Mouse (Mus musculus): Measurements from ENCODE around the gene Ajuba.

Gene Ajuba

DNA sequence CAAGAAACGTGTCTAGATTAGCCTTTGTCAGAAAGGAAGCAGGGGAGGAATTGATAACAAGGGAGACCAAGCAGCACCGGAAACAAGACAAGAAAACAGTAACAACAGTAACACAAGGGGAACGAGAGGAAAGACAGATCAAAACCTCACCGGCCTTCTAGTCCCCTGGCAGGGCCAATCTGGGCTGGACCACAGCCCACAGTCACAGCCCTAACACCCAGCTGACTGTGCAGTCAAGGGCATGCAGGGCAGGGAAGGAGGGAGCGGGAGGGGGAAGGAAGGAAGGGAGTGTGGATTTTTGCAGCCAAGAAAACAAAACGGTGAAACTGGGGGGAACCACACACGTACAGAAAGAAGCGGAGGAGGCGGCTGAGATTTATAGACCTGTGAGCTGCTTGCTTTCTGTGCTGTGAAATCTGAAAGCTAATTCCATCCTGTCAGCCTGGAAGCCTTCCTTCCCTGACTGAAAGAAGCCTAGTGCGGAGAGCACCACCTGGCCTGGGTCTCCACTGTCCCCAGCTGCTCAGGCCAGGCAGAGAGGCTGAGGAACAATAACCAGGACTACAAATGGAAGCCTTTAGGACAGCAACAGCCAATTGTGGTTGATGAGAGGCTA is 15.1 kb upstream of the Ajuba start:
- no peak for DNase-seq (ENCODE audit: low spot score)

DNA sequence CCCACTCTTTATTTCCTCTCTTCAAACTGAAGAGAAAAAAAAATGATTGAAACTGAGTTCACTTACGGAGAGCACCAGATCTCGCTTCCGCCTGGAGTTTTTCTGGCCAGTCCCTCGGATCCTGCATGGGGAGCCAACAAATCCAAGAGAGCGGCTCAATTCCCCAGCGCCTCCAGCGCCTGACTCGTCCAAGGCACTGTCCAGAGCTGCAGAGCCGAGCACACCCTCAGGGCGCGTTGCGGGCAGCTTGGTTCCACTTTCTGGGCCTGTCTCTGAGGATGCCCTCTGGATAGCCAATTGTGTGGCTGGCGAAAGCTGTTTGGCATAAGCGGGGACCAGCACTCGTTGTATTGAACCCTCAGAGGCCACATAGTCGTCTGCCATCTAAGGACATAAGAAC is 13.7 kb upstream of the Ajuba start:
- no peak for DNase-seq (ENCODE audit: low spot score)

DNA sequence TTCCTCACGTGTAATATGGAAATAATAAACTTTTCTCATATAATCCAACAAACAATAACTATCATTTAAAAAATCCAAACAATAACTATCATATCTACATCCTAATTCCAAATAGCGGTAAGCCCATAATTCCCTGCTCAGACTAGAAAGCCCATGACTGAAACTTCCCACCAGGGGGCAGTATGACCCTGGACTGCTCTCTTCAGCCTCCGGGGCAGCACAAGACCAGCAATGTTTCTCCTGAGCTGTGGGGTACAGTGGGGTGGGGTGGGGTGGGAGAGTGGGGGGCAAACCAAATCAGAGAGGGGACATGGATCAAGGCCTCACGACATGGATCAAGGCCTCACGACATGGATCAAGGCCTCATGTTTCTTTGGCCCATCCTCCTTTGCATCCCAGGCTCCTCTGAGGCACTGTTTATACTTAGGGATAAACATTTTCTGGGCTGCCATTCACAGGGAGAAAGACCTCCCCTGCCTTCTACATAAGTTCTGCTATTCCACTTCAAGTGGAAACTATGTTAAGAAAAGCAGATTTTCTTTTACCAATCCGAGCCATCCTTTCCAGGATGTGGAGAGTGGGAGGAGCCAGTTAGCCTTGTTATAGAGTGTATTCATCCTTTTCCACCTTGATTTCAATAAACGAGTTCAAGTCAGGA is 6.5 kb upstream of the Ajuba start:
- DNase-seq (ENCODE audit: low spot score) = peak; percentile 65

DNA sequence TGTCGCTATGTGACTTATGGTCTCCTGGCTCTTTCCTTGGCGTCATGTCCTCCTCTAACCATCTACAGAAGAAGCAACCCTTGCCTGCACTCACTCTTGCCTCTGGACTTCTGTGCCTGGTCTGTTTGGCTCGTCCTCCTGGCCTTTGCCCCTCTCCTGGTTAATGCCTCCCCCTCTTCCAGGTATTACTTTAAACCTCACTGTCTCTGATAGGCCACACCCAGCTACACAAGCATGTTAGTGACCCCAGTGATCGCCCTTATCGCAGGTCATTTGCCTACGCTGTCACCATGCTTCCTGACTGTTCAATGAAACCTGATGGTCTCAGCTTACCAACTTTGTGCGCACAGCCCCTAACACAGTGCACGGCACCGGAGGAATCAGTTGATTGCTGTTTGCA is 5.2 kb upstream of the Ajuba start:
- DNase-seq (ENCODE audit: low spot score) = peak; percentile 86

DNA sequence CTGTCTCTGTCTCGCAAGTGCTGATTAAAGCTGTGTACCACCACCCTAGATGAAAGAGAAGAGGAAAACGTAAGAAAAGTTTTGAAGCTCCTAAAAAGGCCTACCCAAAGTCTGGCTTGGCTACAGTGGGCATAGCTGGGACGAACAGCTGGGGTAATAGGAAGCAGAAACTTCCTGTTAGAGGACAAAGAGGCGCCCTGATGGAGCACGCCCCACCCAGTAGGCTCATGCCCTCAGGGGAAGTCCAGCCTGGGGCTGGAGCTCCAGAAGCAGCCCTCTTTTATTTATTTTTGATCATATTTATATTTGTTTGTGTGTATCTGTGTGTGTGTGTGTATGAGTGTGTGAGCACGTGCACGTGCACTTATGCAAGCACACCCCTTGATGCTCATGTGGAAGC is 2.3 kb upstream of the Ajuba start:
- DNase-seq (ENCODE audit: low spot score) = no peak

DNA sequence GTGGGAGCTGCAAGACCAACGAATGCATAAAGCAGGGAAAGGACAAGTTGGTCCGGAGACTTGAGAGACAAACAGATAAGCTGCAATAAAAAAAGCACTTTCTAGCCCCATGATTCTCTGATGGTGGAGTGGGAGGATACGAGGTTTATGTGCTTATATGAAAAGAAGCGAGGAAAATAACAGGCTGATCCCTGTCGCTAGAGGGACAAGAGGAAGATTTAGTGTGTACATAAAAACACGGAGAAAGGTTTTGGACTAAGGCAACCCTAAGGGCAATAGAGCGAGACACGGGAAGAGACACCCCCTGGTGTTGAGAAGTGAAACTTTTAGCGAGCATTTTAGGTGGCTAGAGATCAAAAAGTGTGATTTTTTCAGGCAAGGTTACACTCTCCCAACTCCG is 705 bp upstream of the Ajuba start:
- DNase-seq (ENCODE audit: low spot score) = no peak

DNA sequence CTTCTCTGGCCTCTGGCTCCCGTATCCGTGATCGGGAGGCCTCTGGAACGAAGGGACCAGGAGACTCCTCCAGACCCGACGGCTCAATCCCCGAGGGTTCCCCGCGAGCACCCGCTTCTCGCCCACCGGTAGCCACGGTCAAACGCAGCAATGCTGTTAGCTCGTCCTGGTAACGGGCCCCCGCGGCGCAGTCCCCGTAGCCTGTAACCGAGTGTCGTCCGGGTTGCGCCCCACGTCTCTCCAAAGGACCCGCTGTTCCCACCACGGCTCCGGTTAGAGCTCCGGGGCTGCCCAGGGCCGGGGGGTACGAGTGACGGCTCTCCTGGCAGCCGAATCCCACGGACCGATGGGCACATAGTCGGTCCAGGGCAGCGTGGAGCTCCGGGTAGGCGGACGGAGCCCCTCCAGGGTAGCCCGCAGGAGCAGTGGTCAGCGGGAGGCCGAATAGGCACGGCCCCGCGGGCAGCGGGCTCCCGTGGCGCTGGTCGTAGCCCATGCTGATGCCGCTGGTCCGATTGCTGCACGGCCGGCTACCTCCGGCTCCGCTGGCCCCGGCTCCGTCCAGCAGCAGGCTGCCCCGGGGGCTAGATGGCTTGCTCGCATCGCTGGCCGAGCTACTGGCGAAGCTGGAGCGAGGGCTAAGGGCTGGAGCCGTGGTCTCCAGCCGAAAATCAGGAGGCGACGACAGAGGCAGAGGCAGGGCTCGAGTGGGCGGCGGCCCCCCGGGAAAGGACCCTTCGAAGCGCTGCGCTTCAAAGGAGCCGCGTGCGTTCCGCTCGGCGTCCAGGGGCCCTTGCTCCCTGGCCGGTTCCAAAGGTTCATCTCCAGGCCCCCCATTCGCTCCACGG is 893 bp downstream of the Ajuba start:
- DNase-seq (ENCODE audit: low spot score) = peak; percentile 57

DNA sequence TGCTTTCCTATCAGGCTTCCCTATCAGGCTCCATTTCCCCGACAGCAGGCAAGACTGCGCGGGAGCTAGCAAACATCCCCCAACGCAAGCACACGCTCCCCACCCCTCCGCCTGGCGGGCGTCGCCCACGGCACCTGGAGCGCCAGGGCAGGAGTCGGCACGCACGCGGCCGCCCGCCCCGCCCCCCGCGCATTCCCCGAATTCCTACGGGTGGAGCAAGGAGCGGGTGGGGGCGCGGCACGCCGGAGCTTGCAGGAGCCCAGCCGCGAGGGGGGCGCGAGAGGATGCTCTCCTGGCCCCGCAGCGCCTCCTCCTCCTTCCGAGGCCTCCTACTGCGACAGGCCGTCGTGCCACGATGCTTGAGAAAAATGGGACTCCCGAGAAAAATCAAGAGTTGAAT is 1.7 kb downstream of the Ajuba start:
- peak; percentile 92 for DNase-seq (ENCODE audit: low spot score)

DNA sequence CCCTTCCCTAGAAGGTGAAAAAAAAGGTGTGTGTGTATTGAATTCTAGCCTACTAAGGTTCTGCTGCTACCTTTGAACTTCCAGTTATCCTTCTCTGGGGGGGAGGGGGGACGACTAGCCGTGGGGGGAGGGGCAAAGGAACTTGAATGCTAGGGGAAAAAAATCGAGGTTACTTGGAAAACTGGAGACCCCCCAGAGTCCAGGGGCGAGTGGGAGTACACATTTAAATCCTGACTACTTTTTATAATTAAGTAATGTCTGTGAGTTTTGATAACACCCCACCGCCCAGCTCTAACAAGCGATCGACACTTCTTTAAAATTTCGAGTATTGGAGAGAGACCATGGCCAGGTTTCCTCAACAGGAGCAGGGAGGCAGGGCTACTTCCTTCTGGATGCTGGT is 2.3 kb downstream of the Ajuba start:
- peak; percentile 49 for DNase-seq (ENCODE audit: low spot score)

DNA sequence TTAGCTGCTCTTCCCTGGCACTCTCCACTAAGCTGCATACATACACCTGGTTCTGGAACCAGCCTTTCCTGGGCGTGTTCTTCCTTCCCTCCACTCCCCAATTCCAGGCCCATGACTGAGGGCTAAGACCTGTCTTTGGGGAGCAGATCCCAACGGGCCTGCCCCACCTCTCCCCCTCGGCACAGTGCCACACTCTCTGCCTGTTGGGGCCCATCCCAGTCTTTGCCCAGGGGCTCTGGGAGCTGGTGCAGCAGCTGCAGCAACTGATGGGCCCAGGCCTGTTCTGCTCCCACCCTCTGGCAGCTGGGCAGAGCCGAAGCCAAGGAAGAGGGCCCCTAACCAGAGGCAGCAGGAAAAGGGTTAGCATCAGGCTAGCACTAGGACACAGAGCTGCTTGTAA is 3.1 kb downstream of the Ajuba start:
- no peak for DNase-seq (ENCODE audit: low spot score)

DNA sequence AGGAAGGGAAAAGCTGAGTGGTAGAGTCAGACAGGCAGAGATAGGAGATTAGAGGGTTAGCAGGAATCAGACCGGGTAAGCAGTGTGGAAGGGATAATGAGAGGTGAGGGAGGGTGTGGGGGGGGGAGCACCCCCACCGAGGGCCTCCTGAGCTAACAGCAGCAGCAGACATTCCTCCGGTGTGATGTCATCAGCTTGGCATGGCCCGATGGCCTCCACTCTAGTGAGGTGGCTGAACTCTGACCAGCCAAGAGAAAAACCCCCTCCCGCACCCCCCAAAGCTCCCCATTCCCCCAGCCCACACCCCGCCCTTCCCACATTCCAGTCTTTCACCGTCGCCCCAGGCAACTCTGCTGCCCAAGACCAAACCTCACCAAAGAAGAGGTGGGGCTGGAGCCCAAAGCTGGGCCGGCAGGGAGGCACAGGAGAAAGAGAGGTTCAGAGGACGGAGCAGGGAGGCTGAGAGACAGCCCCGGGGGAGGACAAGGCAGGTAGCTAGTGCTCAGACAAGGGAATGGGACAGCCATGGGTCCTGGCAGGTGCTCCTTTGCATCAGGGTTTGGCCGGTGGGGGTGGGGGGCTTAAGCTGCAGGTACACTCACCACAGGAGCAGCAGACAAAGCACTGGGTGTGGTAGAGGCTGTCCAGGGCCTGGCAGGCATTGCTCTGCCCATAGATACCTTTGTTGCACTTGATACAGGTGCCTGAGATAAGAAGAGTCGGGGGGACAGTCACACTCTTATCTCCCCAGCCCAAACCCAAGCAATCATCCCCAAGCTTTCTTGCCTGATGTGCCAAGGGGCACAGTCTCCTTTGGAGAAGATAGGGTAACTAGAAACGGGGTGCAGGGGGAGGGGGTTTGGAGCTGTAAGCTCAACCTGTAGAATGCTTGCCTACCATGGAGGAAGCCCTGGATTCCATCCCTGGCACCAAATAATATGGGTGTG is 4.3 kb downstream of the Ajuba start:
- peak; percentile 89 for DNase-seq (ENCODE audit: low spot score)

DNA sequence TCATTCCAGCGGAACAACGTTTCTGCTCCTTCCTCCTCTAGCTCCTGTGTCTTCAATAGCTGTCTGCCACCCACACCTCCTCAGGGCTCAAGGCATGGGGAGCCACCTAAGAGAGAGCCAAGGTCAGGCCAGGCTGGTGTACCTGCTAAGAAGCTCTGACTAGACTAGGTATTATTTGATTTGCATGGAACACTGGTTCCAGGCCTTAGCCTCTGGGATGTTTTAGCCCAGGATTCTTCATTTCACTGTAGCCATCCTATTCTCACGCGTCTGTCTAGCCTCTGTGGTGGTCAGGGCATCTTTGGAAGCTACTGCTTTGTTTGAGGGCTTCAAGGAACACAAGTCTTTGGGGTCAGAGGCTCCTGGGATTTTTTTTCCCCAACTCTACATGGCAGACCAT is 5.2 kb downstream of the Ajuba start:
- no peak for DNase-seq (ENCODE audit: low spot score)

DNA sequence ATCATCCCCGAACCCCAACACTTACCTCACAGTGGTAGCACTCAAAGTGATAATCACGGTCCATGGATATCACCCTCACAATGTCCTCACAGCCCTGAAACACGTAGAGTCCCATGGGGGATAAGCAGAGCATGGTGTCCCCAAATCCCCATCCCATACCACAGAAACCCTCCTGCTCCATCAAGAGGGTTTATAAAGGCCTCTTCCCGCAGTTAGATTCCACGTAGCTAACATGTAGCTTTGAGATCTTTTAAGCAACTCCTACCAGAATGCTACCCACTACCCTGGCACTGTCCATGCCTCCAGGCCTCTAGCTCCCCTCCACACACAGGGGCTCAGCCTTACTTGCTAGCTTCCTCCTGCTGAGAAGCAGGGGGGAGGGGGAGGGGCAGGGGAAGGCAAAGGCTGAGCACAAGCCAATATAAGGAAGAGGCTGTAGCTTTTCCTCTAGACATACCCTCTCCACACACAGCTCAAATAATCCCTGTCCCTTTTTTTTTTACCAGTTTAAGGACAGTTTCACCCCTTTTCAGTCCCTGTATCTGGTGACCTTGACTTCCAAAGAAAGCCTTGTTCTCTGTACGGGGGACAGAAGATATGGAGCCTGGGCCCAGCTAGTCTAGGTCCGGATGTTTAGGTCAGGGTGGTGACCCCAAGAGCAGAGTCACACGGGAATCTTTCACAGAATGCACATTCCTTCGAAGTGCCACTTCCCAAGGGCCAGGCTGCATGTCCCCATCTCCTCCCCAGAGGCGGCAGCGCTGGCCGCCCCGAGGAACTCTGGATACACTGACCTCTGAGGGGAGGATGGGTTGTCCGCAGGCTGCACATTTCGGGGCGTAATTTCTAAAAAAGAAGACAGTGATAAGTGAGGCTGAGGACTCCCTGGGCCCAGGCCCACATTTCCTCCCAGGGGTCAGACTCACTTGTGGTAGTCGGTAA is 7.6 kb downstream of the Ajuba start:
- peak; percentile 36 for DNase-seq (ENCODE audit: low spot score)

DNA sequence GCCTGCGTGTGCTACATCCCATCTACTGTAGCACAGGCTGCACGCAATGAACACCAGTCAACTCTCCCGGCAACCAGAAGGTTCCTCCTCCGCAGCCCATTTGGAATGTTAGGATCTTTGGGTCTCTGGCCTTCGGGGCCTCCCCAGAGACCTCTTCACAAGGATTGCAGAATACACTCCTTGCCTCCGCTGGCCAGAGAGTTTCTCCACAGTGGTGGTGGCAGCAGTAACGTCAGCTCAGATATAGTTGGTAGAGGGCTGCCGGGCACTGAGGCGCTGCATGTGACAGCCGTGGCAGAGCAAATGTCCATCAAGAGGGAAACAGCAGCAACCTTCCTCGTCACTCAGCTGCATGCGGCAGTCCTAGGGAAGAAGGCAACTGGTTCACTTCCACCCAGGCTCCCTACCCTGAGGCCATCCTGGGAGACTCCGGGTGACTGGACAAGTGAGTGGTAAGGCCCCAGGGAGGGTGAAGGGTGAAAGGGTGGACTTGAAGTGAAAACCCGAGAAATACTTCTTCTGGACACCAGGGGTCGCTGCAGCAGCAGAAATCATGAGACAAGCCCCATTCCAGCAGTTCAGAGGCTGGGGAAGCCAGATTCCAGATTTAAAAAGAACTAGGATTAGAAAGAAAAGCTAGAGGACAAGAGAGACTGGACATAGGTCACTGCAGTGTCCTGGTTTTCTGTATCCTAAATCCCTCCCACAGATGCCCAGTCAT is 8.5 kb downstream of the Ajuba start:
- DNase-seq (ENCODE audit: low spot score) = peak; percentile 70

DNA sequence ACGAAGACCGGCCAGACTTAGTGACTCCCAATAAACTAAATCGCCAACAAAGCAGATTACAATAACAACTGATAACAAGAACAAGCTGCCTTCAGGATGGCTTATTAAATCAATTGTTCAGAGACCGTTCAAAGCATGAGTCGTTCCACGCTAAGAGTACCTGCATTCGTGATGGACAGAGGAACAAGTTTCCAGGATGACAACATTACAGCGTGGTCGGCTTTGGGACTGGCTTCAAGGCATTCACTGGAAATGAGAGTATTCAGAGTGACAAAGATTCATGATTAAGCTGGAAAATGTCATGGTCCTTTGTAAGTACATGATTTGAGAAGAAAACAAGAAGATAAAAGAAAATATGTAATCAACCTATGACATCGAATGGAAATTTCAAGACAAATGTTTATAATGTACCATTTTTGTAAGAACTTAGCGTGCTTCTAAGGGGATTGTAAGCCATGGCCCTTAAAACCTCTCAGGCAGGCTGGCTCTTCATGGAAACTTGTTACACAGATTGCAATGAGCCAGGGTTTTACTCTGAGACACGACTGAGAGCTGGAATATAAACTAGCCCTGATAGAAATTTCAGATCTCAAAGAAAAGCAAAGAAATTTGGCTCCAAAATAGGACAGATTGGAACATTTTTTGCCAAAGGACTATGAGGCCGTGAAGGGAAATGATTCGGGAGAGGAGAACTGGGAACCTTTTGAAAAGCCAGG is 16.7 kb downstream of the Ajuba start:
- DNase-seq (ENCODE audit: low spot score) = no peak

DNA sequence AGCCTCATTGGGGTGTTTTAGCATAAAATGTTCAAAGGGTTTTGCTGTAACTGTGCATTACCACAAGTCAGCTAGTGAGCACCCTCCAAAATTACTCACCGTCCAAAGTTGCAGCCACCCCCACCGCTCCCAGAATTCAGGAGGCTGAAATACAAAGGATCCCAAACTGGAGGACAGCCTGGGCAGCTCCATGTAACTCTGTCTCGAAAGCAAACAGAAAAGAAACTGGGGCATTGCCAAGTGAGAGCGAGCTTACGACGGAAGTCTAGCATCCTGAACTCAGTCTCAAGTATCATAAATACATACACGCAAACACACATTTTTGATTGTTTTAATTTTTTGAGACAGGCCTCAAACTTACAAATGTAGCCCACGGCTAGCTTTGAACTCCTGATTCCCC is 20.0 kb downstream of the Ajuba start:
- no peak for DNase-seq (ENCODE audit: low spot score)

DNA sequence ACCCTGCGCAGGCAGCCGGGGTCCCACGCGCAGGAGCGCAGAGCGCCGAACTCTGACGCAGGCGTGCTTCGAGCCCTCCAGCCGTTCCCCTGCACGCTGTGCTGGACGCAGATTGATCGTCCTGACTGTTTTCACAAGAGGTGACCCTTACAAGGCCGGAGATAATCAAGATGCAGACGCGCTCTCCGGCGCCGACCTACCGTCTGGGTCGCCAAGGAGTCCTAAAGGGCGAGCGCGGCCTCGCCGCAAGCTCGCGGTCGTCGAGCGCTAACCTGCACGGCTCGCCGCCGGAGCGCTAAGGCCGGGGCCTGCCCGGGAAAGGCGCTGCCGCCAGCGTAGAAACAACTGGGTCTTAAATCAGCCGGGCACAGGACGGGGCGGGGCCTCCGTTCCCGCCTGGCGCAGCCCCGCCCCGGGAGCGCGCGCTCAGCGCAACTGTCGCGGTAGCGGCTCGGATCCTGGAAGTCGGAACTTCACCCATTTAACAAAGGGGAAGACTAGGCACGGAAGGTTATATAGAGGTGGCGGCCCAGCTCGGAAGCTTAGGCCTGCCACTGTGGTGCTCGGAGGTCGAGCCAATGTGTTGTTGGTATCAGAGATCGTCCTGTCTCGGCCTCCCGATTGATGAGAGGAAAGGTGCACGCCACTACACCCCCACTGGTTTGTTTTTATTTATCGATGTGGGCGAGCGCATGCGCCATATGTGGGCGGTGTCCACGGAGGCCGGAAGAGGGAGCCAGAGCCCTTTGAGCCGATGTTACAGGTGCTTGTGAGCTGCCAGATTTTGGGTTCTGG is 23.2 kb downstream of the Ajuba start, which contains the start of gene Haus4:
TSS of gene Haus4 (minus strand) at position 642 of the 795 bp plus-strand sequence.
- DNase-seq (ENCODE audit: low spot score) = peak; percentile 95

DNA sequence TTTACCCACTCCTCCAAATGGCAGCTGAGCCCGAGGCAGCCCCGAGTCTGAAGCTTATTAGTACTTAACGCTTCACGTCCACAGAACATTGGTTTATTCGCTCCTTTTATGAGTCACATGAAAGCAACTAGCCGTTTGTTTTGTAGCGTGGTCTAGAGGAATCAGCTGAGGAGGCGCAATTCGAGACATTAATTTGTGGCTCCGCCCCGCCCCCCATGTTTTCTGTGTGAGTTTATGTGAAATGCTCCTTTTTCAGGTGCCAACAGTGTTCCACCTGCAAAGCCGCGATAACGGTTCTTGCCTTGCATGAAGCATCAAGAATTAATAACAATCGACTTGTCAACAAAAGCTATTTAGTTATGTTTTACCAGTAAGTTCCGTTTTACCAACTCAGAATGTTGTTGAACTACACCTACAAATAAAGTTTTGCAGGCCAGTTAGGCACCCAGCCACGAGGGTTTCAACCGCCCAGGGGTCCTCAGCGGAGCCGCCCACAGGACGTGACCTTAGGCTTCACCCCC is 23.8 kb downstream of the Ajuba start:
- DNase-seq (ENCODE audit: low spot score) = no peak

Data from yolk sac, embryonic 10.5 days (tissue).